Mouse (Mus musculus): ENCODE results near the gene Lifr. TPM values are rescaled to one million over a fixed set of nuclear protein-coding genes. Genes with fewer than 3 reads are reported as not detected.

The Lifr gene
- total RNA-seq, 2 experiments from 2014 or later: 64.6 to 75.2 TPM

DNA sequence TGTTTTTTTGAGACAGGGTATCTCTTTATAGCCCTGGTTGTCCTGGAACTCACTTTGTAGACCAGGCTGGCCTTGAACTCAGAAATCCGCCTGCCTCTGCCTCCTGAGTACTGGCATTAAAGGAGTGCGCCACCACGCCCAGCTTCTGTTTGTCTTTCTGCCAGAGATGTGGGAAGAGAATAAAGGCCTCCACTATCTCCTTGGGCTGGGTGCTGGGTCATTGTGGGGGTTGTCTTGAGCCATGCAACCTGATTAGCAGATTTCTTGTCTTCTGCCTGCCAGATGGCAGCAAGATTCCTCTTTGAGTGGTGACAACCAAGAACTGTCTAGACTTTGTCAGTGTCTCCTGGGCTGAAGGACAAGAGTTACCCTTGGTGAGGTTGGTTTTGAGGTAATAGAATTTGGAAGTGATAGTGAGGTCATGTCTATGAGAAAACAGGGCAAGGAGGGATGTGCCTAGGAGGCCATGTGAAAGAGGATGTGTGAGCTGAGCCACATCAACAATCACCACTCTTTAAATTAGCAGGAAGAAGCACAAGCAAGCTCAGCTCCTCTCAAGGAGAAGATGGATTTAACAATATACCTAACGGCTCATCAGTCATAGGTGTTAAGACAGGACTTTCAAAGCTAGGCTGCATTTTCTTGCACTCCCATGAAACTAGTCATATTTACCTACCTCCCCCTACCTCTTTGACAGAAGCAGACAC, 10.6 kb upstream of the Lifr start:
- no peak for DNase-seq (ENCODE audit: low spot score in 2 of 2)

DNA sequence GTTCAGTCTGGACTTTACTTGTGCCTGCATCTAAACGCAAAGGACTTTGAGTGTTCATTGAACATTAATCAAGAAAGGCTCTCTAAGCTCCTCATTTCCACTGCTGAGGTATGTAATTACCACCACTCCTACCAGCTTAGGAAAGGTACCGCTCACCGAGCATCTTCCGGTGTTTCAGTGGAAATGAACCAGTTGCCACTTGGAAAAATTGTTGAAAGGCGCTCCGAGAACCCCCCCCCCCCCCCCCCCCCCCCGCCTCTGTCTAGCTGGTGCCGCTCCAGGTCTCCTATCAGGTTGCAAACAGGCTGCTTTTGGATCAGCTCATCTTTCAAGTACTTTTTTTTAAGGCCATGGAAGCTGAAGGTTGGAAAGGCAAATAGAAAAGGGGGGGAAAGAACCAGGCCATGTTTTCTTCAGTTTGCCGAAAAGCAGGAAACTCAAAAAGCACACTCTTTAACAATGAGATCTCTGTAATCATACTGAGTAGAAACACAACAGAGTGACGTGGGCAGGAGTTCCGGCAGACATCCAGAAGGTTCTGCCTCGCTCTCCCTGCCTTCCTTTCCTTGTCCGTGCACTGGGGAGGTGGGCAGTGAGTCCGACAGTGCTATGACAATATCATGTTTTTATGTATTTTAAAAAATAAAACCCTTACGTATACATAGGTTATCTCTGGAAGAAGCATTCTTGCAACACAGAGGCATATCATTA, 9.3 kb upstream of the Lifr start:
- DNase-seq (ENCODE audit: low spot score in 2 of 2): no peak

DNA sequence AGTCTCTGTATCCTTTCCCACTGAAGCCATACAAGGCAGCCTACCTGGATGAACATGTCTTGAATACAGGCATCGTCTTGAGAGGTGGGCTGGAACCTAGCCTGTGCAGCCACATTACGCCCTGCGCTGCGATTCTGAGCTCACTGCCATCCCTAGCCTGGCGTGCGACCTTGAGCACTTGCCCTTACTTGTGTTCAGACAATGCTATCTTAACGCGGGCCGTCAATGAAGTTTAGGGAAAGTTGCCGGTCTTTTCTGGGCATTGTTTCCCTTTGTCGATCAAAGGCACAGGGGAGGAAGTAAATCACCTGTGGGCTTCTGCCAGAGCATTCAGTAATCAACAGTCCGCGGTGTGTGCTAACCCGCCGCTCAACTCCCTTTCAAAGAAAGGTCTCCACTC, 8.6 kb upstream of the Lifr start:
- DNase-seq (ENCODE audit: low spot score in 2 of 2): no peak

DNA sequence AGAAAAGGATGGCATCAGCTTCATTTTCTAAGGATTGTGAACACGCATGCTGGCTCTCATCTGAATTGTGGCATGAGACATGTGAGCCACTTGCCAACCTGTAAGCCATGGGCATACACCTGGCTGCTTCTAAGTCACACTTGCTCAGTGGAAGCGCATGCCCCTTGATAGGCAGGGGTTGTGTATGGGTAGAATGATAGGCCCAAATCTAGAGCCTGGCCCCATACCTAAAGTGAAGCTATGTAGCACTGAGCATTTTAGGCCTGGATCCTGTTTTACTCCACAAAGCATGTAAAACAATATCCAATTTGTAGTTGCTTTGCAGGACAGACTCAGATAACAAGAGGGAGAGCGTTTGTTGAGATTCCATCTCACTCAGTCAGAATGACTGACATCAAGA, 7.5 kb upstream of the Lifr start:
- DNase-seq (ENCODE audit: low spot score in 2 of 2): no peak

DNA sequence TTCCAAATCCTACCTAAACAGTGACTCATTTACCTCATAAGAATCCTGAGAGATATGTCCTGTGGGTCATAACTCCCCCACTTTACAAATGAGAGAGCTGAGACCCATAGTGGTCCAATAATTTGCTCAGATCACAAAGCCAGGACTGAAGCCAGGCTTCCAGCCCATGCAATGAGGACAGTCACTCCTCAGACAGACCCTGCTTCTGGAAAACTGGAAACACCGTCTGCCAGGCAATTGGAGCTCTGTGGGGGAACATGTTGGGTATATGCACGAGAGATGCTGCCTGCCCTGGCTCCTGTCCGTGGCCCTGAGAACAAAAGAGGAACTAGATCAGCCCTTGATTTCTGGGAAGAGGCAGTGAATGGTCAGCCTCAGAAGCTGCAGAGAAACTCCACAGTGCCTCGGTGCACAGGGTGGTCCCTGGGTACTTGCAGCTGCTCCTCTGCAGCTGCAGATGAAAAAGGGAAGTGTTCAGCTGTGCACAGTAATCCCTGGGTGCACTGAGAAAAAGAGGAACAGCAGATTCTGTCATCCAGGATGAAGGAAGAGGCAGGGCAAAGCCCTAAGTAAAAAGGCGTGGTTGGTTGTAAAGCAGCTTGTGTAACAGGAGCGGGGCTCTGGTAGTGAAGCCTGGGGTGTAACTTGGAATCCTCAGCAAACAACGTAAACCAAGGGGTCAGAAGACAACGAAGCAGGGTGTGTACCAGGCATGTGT, 5.5 kb upstream of the Lifr start:
- DNase-seq (ENCODE audit: low spot score in 2 of 2): no peak

DNA sequence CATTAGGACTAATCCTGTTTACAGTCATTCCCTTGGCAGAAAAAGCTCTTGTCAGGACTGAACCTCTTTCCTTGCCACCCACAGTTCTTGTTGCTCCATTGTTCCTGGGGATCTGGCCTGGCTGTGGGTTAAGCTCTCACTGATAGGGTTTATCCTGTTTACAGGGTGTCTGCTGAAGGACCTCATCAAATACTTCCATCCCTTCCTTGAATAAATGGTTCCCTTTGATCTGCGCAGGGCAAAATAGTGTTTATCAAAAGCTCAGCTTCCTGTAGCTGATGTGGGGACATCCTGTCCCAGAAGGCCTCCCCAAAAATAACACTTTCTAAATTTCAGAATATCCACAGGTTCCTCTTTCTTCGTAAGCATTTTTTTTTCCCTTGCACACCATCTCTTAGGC, 1.7 kb upstream of the Lifr start:
- no peak for DNase-seq (ENCODE audit: low spot score in 2 of 2)

DNA sequence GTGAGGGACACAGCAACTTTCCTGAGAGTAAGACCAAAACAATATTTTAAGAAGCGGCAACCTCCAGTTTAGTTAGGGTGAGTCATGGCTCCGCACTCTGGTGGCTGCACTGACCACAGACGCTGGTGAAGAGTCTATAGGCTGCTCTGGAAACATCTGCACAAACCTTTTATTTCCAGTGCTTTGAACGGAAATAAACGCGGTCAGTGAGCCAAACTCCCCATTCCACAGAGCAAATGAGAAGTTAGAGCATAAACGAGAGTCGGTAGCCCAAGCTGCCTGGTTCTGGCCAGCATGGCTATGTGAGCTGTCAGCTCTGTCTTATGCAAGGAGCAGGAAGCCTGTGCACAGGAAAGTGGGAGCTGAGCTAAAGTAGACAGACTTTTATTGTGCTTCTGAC, 1.9 kb downstream of the Lifr start:
- no peak for DNase-seq (ENCODE audit: low spot score in 2 of 2)

DNA sequence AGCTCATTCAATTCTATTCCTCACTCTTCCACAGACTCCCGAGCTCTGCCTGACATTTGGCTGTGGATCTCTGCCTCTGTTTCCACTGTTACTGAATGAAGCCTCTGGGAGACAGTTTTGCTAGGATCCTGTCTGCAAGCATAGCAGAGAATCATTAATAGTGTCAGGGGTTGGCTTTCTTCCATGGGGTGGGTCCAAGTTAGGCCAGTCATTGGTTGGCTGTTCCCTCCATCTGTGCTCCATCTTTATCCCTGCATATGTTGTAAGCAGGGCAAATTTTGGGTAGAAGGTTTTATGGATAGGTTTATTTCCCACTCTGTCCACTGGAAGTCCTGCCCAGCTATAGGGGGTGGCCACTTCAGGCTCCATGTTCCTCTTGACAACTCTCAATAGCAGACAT, 9.0 kb downstream of the Lifr start:
- DNase-seq (ENCODE audit: low spot score in 2 of 2): no peak

DNA sequence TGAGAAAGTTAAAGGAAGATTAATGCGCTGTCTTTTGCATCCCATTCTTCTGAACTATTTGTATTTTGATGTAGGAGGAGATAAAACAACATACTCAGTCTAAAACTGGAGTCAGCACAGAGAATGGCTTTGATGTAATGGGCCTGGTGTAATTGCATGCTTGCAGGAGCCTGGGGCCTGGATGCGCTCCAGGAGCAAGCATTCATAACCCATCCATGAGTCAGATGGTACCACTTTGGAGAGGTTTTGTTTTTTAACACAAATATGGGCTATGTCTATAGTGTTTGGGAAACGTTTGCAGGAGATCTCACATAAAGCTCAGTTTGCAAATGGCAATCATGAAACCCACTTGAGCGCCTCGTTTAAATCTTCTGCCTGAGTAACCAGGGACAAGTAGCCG, 9.8 kb downstream of the Lifr start:
- no peak for DNase-seq (ENCODE audit: low spot score in 2 of 2)

DNA sequence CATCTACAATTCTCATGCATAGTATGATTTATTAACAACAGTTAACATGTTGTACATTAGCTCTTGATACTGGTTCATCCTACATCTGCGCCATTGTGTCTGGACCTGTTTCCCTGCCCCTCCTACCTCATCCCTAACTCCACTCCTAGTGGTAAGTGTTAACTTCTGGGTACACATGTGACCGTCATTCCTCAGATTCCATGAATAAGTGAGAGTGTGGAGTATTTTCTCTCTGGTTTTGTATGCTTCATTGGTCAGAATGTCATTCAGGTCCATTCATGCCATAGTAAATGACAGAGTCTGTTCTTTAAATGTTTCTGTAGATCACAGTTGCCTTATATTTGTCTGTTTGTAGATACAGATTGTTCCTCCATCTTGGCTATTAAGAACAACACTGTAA, 12.6 kb downstream of the Lifr start:
- DNase-seq (ENCODE audit: low spot score in 2 of 2): no peak

DNA sequence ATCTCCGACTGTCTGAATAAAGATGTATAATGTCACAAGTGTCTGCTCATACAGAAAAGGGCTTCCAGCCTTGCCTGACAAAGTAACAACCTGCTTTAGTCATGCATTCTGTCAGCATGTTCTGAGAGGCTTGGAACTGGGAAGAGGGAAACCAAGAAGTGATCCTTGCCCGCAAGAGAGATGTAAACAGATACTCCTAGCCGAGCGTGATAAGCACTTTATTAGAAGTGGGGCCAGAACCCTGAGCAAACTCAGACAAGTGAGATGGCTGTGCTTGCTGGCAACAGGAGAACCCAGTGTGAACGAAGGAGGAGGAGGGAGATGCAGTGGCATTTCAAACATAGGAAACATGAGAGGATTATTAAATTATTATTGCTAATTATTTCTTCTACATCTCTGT, 14.8 kb downstream of the Lifr start:
- DNase-seq (ENCODE audit: low spot score in 2 of 2): no peak

DNA sequence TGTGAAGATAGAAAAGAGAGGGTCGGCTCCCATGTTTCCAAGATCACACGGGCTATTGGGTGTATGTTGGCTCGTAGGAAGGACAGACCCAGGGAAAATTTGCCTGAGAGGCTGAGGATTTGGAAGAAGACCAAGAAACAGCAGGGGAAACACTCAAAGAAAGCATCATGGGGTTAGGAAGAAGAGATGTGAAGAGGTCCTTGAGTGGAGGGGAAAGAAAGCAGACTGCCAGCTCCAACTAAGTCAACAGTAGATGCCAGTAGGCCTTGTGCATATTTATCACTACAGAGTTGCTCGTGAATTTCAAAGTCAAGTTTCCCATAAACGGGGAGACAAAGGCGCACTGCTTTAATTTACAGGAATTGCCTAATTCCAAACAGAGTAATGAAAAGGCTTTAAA, 17.7 kb downstream of the Lifr start:
- DNase-seq (ENCODE audit: low spot score in 2 of 2): no peak

DNA sequence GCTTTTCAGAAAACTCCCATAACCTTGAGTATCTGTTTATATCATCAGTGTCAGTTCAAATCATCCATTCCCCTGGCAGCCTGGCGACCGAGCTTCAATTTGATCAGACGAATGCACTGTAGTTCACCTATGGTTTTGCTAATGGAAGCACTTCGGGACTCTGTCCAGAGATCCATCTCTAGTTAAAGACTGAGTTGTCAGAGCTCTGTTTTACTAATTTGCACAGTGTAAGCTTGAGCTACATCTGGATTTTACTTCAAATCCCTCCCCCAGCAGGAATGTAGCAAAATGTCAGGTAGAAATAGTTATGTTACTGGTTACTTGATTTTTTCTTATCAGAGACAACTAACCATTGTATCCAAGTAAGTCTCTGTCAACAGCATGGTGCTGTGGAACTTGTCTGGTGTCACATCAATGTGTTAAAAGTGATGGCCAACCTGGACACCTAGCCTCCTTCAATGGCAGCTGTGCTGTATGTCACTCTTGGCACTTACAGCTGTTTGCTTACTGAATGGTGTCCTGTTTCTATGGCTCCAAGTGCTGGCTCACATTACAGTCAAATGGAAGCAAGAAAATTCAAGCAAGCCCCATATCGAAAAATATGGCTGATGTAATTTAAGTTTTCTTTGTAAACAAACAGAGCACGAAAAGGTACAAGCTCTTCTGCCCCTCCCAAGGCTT, 22.0 kb downstream of the Lifr start:
- DNase-seq (ENCODE audit: low spot score in 2 of 2): no peak

DNA sequence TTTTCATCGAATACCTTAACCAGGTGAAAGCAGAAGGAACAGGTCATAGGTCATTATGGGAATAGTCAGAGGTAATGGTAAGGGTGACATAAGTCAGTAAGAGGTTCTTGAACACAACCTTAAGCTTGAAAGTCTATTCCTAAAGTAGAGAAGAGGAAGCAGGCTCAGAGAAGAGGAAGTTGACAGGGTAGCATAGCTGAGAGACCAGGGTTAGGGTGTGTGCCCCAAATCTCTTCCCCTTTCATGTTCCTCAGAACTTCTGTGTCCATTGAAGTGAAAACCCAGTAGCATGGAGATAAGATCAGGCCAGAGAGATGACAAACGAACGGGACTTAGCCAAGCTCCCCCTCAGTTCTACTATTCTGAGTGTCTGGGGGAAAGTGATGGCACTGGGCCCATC, 23.5 kb downstream of the Lifr start:
- DNase-seq (ENCODE audit: low spot score in 2 of 2): no peak

DNA sequence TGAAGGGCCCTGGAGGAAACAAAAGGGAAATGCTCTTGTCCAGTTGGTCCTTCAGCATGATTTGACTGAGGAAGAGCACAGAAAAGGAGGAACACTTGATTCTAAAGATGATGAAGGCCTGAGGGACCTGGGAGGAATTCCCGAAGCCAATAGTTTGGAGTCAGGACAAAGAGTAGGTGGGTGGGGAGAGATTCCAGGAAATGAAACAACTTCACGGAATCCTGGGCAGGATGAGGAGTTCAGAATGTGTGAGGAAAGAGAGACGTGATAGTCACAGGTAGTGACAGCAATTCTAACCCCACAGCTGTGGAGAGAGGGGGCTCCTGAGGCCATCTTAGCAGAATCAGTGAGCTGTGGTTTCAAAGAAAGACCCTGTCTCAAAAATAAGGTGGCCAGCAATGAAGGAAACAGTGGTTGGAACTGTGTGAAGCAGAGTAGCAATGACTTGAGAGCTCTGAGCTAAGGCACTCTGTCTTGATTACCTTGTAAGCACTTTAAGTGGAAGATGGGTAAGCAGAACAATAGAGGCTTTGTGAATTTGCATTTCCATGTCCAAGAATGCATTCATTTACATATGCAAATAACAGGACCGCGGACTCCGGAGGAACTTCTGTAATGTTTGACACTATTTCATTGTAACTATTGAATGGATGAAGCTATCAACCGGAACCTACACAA, 25.1 kb downstream of the Lifr start:
- no peak for DNase-seq (ENCODE audit: low spot score in 2 of 2)

DNA sequence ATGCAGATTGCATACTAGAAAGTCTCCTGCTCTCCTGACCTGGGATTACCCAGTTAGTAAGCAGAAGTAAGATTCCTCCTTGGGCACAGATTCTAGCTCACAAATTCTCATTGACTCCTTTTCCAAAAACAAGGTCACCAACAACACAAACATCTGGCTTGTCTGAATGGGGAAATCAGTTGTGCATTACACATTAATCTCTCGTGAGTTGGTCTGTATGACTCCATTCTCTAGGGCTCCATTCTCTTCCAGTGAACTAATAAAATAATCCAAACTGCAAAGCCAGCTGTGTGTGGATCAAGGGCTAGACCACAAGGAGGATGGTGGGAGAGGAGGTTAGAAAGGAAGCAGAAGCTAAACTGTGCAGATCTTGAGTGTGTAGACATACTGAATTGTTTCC, 25.8 kb downstream of the Lifr start:
- DNase-seq (ENCODE audit: low spot score in 2 of 2): no peak

DNA sequence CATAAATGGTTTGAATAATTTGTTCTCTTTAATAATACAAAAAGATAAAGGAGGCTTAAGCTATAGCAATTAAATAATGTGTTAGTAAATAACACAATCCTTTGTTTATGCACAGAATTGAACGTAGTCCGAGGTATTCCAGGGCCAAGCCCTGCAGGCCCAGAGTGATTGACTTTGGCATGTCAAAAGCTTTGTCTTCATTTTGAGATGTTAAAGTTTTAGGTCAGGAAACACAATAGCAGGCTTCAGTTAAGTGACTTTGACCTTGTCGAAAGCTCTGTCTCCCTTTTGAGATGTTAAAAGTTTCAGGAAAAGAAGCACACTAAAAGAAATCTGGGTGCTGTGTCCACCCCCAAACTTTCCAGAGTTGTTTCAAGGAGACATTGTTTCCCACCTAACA, 26.3 kb downstream of the Lifr start:
- DNase-seq (ENCODE audit: low spot score in 2 of 2): no peak

DNA sequence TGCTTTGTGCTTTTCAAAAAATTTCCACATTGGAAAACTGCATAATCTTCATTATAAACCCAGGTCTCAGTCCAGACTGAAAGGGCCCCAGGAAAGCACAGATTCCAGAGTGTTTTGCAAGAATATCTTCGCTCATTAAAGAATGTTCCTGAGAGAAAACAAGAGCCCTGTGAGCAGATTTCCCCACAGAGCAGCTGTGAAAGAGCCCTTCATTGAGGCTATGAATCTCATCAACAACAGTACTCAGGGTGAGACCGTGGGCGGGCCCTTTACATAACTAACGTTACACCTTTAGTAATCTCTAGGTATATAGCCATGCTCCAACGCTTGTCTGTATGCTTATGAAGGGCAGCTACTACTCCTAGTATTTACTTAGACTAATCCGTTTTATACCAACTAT, 27.5 kb downstream of the Lifr start:
- no peak for DNase-seq (ENCODE audit: low spot score in 2 of 2)

DNA sequence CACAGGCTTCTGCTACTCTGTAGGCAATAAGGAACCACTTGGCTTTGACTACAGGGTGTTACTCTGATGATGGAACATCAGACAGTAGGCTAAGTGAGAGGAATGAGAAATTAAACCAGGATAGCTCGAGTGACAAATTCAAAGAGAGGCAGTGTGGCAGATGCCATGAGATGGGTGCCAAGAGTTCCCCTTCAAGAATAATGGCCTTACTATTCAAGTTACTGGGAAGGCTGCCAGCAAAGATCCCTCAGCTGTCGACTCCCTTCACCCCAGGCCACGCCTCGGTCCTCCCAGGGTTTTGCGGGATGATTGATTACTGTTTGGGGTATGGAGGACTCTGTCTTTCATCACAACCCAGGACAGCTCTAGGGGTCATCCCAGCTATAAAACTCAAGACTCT, 28.4 kb downstream of the Lifr start:
- no peak for DNase-seq (ENCODE audit: low spot score in 2 of 2)

DNA sequence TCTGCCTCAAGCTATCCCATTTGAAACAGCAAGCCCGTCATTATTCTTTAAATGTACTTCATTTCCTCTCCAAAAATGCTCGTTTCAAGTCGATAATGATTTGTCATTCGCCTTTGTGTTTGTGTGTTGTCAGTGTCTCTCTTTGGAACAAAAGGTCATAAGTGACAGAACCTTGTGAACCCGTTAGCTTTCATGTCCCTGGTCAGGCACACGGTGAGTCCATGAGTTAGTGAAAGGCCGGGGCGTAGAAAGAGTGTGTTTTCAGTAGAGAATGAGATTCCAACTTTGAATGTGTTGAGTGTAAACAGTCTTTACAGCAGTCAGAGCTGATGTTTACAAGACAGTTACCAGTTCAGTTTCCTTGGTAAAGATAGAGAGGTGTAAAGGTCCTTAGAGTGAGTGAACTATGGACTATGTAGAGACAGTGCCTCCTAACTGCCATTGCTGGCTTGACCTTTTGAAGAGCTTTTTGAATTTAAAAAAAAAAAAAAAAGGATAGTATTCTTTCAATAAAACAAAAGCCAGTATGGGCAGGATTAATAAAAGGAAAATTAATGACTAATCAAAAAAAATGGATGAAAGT, 29.6 kb downstream of the Lifr start:
- DNase-seq (ENCODE audit: low spot score in 2 of 2): no peak
